Mouse (Mus musculus) heart, adult 10 weeks (tissue): ENCODE data around the gene Fgf7. TPM values are rescaled to one million over a fixed set of nuclear protein-coding genes. Genes with fewer than 3 reads are reported as not detected.

Experiments
- polyA plus RNA-seq: library from polyadenylated mRNA; stranded (reverse); fragments of 350-450 nt; fragmentation: Illumina TruSeq; extraction: RNeasy Lipid Tissue Mini Kit (QIAGEN cat#74804); gene quantifications from one replicate; pipeline ENCODE4 v1.2.3, GENCODE M21; 2014; ENCODE audit warnings: low read depth, low replicate concordance

The Fgf7 gene
- 1.4 TPM for polyA plus RNA-seq

GRCm38 (mm10) chr2:126034379-126035005, at the start of gene Fgf7:
Gene Fgf7 (plus strand): TSS chr2:126034658.

Other genes starting within 250 kb of the Fgf7 start
- gene Galk2, start 175.5 kb upstream of the Fgf7 start, polyA plus RNA-seq, result 12.3 TPM
- gene Cops2, start 175.5 kb upstream of the Fgf7 start, polyA plus RNA-seq, result 109 TPM
- not detected for gene Fam227b, start 117.3 kb downstream of the Fgf7 start, polyA plus RNA-seq
- 7.0 TPM for gene Dtwd1, start 117.5 kb downstream of the Fgf7 start, polyA plus RNA-seq
- gene Gm17555, start 180.4 kb downstream of the Fgf7 start, polyA plus RNA-seq, result not detected